Mouse (Mus musculus) lung, postnatal 0 days (tissue): ENCODE measurements around the gene Wfdc17.

ENCODE experiments used
- CTCF ChIP-seq: IDR thresholded peaks from 2 replicates; pipeline ENCODE4 v1.5.1; 2016; ENCODE audit warnings: antibody characterized with exemption, mild to moderate bottlenecking
- EP300 ChIP-seq: IDR thresholded peaks from 2 replicates; pipeline ENCODE4 v1.6.1; 2016; ENCODE audit warnings: antibody characterized with exemption, mild to moderate bottlenecking, control low read depth

GRCm38 (mm10) chr11:83713925-83714324, 10.1 kb downstream of the Wfdc17 start:
- TF ChIP-seq CTCF (no peak), EP300 (no peak)
